Mouse (Mus musculus) gastrocnemius, adult 2 months (tissue): ENCODE measurements around the gene Zbtb6. TPM values are rescaled to one million over a fixed set of nuclear protein-coding genes. Genes with fewer than 3 reads are reported as not detected.

Experiments
- DNase-seq: peaks from one replicate; pipeline ENCODE4 v3.0.0; 2022
- H3K27ac ChIP-seq: fragments of 200-600 bp; 2 replicates; pipeline ENCODE4 v1.8.1; 2022; ENCODE audit warnings: mild to moderate bottlenecking
- H3K4me3 ChIP-seq: fragments of 200-600 bp; 2 replicates; pipeline ENCODE4 v1.8.1; 2022; ENCODE audit warnings: mild to moderate bottlenecking, moderate library complexity
- CTCF ChIP-seq: fragments of 200-600 bp; IDR thresholded peaks from 2 replicates; pipeline ENCODE4 v1.8.1; 2022; ENCODE audit warnings: antibody characterized with exemption, mild to moderate bottlenecking, moderate library complexity
- intact Hi-C: fragments of 180-260 bp; cut with DNase I; formaldehyde crosslinking; loops from one replicate; pipeline ENCODE4 v1.15.1; 2025
- long read RNA-seq, 2 experiments: library from polyadenylated mRNA; stranded (forward); transcript quantifications; one replicate each; pipeline ENCODE4 v2.0.0; 2021
- total RNA-seq, 2 experiments: library from RNA; stranded (reverse); gene quantifications; 2 replicates each; pipeline ENCODE4 v1.2.3; 2021

Gene Zbtb6
- total RNA-seq, result 1 to 10 TPM; 3.4 to 4.0 TPM
- long read RNA-seq, experiment 1, full-length matches to known transcripts, result 1 of 1 reads
- long read RNA-seq, experiment 1, partial matches to known transcripts, result 0 of 1 reads
- long read RNA-seq, experiment 1, other reads (novel, unspliced or antisense), result 0 of 1 reads
- long read RNA-seq, experiment 2, result 0 reads

DNA sequence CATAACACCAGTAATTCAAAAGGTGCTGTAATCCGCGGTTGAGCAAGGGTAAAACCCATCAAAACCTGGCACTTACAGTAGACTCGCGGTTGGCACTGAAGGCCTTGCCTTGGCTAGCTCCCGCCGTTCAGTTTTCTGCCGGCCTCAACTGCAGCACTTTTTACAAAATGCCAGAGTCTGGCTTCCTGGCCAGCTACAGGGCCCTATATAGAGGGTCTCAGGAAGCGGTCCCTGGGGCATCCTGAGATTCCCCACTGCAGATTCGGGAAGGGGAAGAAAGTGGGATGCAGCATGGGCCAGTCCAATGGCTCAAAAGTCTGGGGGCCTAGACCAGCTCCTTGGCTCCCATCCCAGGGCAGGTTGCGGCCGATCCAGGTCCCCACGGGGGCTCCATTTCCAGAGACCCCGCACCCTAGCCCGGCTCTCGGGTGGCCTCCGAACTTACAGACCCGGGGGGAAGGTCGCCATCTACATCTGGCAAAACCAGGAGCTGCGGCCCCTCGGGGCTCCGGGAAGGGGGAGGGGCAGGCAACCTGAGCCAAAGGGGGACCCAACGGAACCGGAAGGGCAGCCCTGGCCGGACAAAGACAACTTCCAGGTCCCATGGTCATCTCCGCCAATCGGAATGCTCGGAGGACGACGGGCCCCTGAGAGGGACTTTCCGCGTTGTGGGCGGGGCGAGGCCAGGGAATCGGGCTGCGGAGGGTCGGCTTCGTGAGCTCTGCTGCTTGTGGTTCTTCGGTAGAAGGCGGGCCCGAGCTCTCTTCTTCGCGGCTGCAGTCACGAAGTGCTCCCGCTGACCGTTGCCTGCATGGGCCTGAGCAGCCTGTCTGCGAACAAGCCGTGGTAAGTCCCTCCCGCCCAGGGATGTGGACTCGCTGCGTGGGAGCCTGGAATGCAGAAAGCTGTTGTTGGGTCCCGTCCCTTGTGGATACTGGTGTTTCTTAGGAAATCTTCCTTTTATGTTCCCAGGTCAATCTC lies at the start of gene Zbtb6, which contains the start of the genes Zbtb26 and Rabgap1:
Gene Zbtb6, minus strand, starts transcription at position 561 of the 981 bp plus-strand sequence.
Gene Zbtb26, minus strand, starts transcription at position 525 of the 981 bp plus-strand sequence.
Gene Rabgap1, plus strand, starts transcription at position 669 of the 981 bp plus-strand sequence.
- intact Hi-C loops, result no loop called here
- peak within 1 kb of the TSS; percentile 94 for H3K27ac ChIP-seq

DNA sequence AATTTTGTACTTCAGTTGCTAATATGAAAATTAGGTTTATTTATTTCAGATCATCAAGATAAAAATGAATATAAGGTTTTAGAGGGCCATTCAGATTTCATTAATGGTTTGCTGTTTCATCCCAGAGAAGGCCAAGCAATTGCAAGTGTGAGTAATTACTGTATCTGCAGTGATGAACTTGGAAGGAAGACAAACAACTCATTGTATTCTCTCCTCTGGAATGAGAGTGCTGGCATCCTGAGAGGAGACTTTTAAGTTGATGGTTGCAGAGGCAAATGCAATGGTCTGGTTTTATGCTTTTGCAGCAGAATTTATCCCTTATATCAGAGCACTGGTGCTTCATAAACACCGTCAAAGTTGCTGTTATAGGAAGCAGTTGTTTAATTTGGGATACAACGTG lies 46.0 kb upstream of the Zbtb6 start:
- intact Hi-C loops, result loop anchor here (5.0 kb wide), 1 partner anchor 283 kb away; no protein-coding TSS in a partner anchor
- no peak for DNase-seq

More for the DNA sequence above, at the start of gene Zbtb6, which contains the start of the genes Zbtb26 and Rabgap1:
- H3K4me3 ChIP-seq, result peak within 1 kb of the TSS; percentile 96
- no peak for TF ChIP-seq CTCF
- peak; percentile 96 for DNase-seq

DNA sequence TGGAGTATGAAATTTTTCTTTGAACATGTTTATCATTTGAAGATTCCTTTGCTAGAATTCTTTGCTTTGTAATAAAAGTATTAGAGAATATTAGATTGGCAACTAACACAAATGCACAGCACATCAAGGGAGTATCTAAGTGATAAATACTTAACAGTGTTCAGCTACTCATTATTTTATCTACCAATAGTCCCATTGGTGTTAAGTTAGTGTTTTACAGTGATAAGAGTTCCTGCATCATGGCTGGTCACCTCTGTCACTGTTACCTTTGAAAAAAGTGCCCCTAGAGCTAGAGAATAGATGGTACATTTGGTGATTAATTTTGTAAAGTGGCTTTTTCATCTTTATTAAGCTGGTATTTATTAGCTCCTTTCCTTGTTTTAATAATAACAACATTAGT lies 43.4 kb upstream of the Zbtb6 start:
- no peak overlapping the region for H3K4me3 ChIP-seq
- no peak for DNase-seq
- no peak overlapping the region for H3K27ac ChIP-seq
- intact Hi-C loops, result loop anchor here (5.0 kb wide), 1 partner anchor 286 kb away; no protein-coding TSS in a partner anchor
- no peak for TF ChIP-seq CTCF

More for the DNA sequence above, 46.0 kb upstream of the Zbtb6 start:
- H3K4me3 ChIP-seq, result no peak overlapping the region
- H3K27ac ChIP-seq, result no peak overlapping the region
- TF ChIP-seq CTCF, result no peak

DNA sequence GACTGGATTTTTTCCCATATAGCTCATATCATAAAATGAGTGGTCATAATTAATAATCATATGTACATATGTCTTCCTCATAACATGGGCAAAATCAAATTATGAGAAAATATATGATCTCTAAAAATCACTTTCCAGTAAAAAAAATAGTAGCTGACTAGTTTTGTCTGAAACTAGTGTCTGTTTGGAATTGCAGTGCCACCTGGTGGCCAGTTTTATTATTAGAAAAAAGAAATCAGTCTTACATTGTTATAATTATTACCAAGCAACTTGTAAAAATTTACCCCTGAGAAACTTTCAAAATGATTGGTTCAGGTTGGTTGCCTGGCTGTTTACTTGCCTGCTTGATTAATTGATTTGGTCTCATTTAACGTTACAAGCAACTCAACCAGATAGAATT lies 42.4 kb upstream of the Zbtb6 start:
- no peak for DNase-seq
- TF ChIP-seq CTCF, result peak; percentile 80
- no peak overlapping the region for H3K4me3 ChIP-seq
- no peak overlapping the region for H3K27ac ChIP-seq
- intact Hi-C loops, result loop anchor here (1.0 to 5.0 kb wide), 2 partner anchors 105 to 287 kb away; no protein-coding TSS in a partner anchor

DNA sequence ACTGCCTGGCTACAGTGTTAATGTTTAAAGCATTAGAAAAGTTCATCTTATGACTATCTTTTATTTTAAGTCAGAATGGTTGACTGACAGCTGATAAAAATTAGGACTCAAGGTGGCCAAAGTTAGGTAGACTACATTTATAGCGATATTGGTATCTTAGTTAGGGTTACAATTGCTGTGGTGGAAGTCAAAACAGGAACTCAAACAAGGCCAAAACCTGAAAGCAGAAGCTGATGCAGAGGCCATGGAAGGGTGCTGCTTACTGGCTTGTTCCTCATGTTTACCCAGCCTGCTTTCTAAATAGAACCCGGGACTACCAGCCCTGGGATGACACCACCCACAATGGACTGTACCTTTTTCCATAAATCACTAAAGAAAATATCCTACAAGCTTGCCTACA lies 41.2 kb upstream of the Zbtb6 start:
- TF ChIP-seq CTCF, result no peak
- H3K27ac ChIP-seq, result no peak overlapping the region
- DNase-seq, result no peak
- no peak overlapping the region for H3K4me3 ChIP-seq
- intact Hi-C loops, result no loop called here

DNA sequence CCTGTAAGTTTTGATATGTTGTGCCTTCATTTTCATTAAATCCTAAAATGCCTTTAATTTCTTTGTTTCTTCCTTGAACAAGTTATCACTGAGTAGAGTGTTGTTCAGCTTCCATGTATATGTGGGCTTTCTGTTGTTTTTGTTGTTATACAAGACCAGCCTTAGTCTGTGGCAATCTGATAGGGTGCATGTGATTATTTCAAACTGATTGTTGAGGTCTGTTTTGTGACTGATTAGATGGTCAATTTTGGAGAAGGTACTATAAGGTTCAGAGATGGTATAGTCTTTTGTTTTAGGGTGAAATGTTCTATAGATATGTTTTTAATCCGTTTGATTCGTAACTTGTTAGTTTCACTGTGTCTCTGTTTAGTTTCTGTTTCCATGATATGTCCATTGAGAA lies 37.1 kb upstream of the Zbtb6 start:
- Histone ChIP-seq H3K27ac (no peak overlapping the region), H3K4me3 (no peak overlapping the region)
- no peak for TF ChIP-seq CTCF
- no peak for DNase-seq
- intact Hi-C loops, result no loop called here

DNA sequence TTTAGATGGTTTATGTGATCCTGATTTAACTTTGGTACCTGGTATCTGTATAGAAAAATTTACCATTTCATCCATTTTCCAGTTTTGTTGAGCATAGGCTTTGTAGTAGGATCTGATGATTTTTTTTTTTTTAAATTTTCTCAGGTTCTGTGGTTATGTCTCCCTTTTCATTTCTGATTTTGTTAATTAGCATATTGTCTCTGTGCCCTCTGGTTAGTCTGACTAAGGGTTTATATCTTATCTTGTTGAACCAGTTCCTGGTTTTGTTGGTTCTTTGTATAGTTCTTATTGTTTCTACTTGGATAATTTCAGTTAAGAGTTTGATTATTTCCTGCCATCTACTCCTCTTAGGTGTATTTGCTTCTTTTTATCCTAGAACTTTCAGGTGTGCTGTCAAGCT lies 36.6 kb upstream of the Zbtb6 start:
- intact Hi-C loops, result no loop called here
- Histone ChIP-seq H3K4me3 (no peak overlapping the region), H3K27ac (no peak overlapping the region)
- no peak for DNase-seq
- no peak for TF ChIP-seq CTCF

DNA sequence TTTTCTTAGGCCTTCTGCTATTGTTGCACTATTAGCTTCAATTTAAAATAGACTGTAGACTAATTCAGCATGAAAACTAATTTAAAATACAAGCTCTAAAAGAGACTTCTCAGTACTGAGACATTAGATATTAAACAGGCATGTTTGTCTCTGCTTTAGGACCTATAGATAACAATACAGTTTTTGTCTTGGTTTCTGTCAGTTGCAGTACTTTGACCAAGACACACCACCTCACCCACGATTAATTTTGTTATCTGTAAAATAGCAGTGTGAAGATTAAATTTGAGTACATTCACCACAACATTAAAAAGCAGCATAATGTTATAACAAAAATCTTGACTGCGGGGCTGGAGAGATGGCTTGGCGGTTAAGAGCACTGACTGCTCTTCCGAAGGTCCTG lies 23.3 kb upstream of the Zbtb6 start:
- no peak overlapping the region for H3K4me3 ChIP-seq
- no peak for TF ChIP-seq CTCF
- H3K27ac ChIP-seq, result no peak overlapping the region
- intact Hi-C loops, result no loop called here
- no peak for DNase-seq

DNA sequence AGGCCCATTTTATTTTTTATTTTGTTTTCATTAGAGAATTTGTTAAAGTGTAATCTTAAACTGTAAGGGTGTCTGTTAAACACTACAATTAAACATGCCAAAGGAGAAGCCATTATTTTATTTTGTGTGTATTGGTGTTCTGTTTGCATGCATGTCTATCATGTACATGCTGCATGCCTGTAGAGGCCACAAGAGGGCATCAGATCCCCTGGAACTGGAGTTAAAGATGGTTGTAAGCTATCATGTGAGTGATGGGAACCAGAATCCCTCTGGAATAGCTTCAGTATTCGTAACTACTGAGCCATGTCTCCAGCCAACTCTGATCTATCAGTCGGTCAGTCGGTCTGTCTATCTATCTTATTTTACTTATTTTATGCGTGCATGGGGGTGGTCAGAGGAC lies 17.7 kb upstream of the Zbtb6 start:
- Histone ChIP-seq H3K27ac (no peak overlapping the region), H3K4me3 (no peak overlapping the region)
- intact Hi-C loops, result loop anchor here (1.0 kb wide), 1 partner anchor 43 kb away; no protein-coding TSS in a partner anchor
- no peak for DNase-seq
- peak; percentile 7; the same call in 1 of the 2 replicates for TF ChIP-seq CTCF

DNA sequence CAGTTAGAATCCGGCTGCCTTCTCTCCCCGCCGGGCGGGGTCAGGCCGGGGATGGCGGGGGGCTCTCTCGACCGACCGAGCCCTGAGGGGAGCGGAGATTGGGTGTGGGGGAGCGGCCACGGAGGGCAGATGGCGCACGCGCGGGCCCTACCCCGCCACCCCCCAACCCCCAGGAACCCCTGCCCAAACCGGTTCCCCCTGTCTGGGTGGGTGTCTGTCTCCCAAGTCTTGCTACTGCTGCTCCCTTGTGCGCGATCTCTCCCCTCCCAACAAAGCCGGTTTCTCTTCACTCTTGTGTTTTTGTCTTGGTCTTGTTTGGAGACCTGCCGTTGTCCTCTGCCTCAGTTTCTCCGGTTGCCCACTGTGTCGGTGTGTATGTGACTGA lies 9.4 kb upstream of the Zbtb6 start:
- Histone ChIP-seq H3K4me3 (peak overlapping the region; percentile 80), H3K27ac (peak overlapping the region; percentile 95)
- no peak for DNase-seq
- intact Hi-C loops, result no loop called here
- no peak for TF ChIP-seq CTCF

DNA sequence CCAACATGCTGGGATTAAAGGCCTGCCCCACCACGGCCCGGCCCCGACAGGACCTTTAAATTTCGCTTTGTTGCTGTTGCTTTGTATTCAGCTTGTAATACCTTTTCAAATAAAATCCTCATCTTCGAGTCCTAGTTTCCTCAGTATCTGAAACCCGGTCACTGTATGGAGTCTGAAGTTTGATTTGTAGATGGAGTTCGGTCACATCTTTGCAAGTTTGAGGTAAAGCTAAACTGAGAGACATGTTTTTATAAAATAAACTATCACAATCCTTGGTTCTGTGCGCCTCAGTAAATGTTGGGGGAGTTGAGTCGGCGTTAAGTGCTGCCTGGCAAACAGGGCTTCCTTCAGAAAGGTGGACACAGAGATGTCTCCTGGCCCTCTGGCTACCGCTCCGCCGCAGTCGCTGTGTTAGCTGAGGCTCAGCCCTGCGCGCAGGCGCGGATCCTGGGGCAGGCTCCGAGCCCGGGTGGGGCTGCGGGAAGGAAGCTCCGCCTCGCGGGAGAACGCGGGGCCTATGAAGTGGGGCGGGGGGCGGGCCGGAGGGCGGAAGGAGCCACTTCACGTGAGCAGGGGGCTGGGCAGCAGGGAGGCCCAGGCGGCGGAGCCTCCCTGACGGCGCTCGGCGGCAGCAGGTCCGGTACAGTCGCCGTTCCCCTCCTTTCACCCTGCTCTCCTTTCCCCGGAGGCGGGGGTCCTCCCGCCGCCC lies 8.8 kb upstream of the Zbtb6 start:
- DNase-seq, result peak; percentile 98
- peak overlapping the region; percentile 95 for H3K27ac ChIP-seq
- no peak for TF ChIP-seq CTCF
- peak overlapping the region; percentile 80 for H3K4me3 ChIP-seq
- intact Hi-C loops, result no loop called here

DNA sequence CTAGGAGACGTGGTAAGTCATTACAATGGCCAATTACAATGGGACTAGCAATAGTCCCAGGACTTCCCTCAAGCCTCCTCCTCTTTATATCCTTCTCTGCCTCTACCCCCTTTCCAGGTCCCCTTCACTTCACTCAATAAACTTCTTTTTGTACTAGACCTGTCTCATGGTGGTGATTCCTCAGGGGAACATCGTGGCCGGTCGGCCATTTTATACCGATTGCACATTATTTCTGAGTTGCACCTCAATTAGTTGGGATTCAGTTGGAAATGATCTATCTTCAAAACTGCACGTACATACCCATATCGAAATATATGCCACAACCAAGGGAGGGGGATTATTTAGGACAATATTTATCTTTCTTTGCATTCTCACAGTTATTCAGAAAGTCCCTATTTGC lies 11.4 kb downstream of the Zbtb6 start:
- DNase-seq, result no peak
- no peak for TF ChIP-seq CTCF
- H3K4me3 ChIP-seq, result peak overlapping the region; percentile 78
- intact Hi-C loops, result no loop called here
- peak overlapping the region; percentile 90 for H3K27ac ChIP-seq
